Mouse (Mus musculus): ENCODE data around the gene Pigz. TPM values are rescaled to one million over a fixed set of nuclear protein-coding genes. Genes with fewer than 3 reads are reported as not detected.

Gene Pigz
- polyA plus RNA-seq (2014; fragmentation: Nextera tagmentation; extraction: Ambion mirVana), result 0.38 and 0.75 TPM in 2 replicates

DNA sequence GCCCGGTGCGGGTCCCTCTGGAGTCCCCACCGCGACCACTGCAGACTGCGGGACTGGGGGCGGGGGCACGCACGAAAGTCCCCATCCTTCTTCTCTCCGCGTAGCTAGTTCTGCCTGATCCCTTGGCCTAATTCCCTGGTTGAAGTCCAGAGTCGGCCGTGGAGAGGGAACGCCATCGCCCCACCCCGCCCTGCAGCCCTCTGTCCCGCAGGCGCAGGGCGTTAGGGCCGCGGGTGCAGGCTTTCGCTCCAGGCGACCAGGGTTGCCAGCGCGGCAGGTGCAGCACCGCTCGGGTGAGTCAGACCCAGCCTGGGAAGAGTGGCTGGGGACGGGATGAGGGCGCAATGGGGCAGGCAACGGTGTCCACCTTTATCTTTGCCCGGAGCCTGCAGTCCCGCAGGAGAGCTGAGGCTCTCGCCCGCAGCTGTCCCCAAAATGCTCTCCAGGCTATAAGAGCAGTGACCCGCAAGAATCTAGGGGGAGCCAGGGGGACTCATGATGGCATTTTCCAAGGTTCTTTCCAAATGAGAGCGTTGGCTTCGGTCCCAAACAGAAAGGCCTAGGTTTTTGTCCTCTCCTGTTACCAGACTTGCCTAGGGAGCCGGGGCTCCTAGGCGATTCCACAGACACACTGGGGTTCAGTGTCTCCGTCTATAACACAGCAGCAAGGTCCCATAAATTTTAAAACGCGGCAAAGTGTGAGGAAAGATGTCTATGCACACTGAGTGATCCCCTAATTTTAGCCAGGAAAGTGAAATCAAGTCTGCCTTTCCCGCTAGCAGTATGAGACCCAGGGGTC, at the start of gene Pigz:
Pigz (plus strand) TSS at position 101 of the 799 bp plus-strand sequence.
- Histone ChIP-seq H3K4me3 (ENCODE audit: low read depth, low read length) (peak within 1 kb of the TSS; percentile 63), H3K4me1 (replicated peaks; ENCODE audit: control insufficient read depth, insufficient read depth, low read length) (peaks cover 7% of the 10 kb centered on the region), H3K4me2 (peak within 1 kb of the TSS; percentile 98), H3K27me3 (replicated peaks; ENCODE audit: control insufficient read depth, insufficient read depth, low read length) (peaks cover 43% of the 10 kb centered on the region), H3K9ac (ENCODE audit: low read depth, low read length) (peak within 1 kb of the TSS; percentile 46; the same call in 1 of the 2 replicates), H3K27ac (ENCODE audit: low read depth, low read length) (no peak within 1 kb of the TSS), H3K9me3 (ENCODE audit: control insufficient read depth, low read length) (no peaks in the 10 kb centered on the region), H3K36me3 (ENCODE audit: control insufficient read depth, insufficient read depth, low read length) (no peaks in the 10 kb centered on the region)
- ATAC-seq (replicated peaks; ENCODE audit: low FRiP score), result no peak
- 11% methylated on average over 42 of the region's 42 CpGs for WGBS
- peak; percentile 40 for DNase-seq (ENCODE audit: low spot score)

- no peaks in the 10 kb centered on the region for H3K36me3 ChIP-seq (ENCODE audit: control insufficient read depth, insufficient read depth, low read length)
- WGBS, result 12% methylated on average over 6 of the region's 6 CpGs
- DNase-seq (ENCODE audit: low spot score), result no peak
- no peak overlapping the region for H3K27ac ChIP-seq (ENCODE audit: low read depth, low read length)
- no peaks in the 10 kb centered on the region for H3K9me3 ChIP-seq (ENCODE audit: control insufficient read depth, low read length)
- H3K9ac ChIP-seq (ENCODE audit: low read depth, low read length), result no peak overlapping the region
- no peak overlapping the region for H3K4me3 ChIP-seq (ENCODE audit: low read depth, low read length)
- peak; percentile 55 for ATAC-seq (replicated peaks; ENCODE audit: low FRiP score)
- H3K27me3 ChIP-seq (replicated peaks; ENCODE audit: control insufficient read depth, insufficient read depth, low read length), result 0 out of 2 replicates have a peak, but pooled peaks cover 6% of the 10 kb centered on the region
- H3K4me1 ChIP-seq (replicated peaks; ENCODE audit: control insufficient read depth, insufficient read depth, low read length), result peaks cover 14% of the 10 kb centered on the region; the same call in 1 of the 2 replicates
- peak overlapping the region; percentile 34 for H3K4me2 ChIP-seq
Observed at GRCm38 (mm10) chr16:31883902-31884301, 49.7 kb upstream of the Pigz start.

DNA sequence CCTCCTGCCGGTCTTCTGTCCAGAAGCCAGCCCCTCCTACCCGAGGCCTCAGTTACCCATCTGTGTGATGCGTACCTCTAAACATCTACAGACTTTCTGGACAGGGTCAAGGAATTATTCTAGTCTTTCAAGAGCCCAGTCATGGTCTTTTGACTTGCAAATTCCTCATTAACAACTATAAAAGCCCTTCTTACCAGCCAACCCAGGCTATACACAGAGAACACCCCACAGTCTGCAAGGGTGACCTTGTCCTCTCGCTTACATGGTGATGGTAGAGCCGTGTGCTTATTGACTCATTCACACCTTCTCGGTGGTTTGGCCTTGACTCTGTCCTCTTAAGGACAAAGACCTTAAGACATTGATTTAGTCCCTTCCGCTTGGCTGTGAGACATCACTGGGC, 42.7 kb upstream of the Pigz start:
- no peaks in the 10 kb centered on the region for H3K9me3 ChIP-seq (ENCODE audit: control insufficient read depth, low read length)
- no peak overlapping the region for H3K9ac ChIP-seq (ENCODE audit: low read depth, low read length)
- H3K4me1 ChIP-seq (replicated peaks; ENCODE audit: control insufficient read depth, insufficient read depth, low read length), result no peaks in the 10 kb centered on the region
- H3K4me2 ChIP-seq, result no peak overlapping the region
- no peak overlapping the region for H3K27ac ChIP-seq (ENCODE audit: low read depth, low read length)
- WGBS, result 77% methylated on average over 7 of the region's 7 CpGs
- no peaks in the 10 kb centered on the region for H3K27me3 ChIP-seq (replicated peaks; ENCODE audit: control insufficient read depth, insufficient read depth, low read length)
- H3K36me3 ChIP-seq (ENCODE audit: control insufficient read depth, insufficient read depth, low read length), result no peaks in the 10 kb centered on the region
- ATAC-seq (replicated peaks; ENCODE audit: low FRiP score), result no peak
- DNase-seq (ENCODE audit: low spot score), result no peak
- no peak overlapping the region for H3K4me3 ChIP-seq (ENCODE audit: low read depth, low read length)

DNA sequence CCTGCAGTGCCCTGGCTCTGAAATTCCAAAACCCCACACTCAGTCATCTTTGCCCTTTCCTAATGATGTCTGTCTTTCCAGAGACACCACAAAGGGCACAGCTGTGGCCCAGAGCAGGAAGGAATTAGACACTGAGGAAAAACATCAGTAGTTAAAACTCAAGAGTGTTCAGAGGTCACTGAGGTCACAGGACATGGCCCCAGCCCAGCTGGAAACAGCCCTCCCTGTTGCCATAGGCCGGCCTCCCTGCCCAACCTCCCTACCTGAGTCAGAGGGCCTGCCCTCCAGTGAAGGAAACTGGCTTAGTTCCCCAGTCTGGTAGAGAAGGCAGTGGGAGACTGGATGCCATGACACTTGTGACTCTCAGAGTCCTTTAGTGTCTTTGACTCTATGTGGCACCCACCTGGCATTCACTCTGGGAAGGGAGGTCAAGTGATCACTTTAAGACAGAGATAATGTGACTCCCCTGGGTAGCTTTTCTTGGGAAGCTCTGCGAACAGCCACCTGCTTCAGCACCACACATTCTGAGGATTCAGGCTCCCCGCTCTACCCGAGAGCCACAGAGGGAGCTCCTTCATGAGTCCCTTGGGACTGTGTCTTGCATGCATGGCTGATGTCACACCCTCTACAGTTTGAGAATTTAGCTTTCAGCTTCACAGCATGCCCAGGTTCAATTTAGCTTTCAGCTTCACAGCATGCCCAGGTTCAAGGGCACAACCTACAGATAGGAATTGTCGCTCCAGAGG, 40.1 kb upstream of the Pigz start:
- no peak for ATAC-seq (replicated peaks; ENCODE audit: low FRiP score)

GRCm38 (mm10) chr16:31896971-31897774, 36.5 kb upstream of the Pigz start:
- Histone ChIP-seq H3K9ac (ENCODE audit: low read depth, low read length) (no peak overlapping the region), H3K27me3 (replicated peaks; ENCODE audit: control insufficient read depth, insufficient read depth, low read length) (no peaks in the 10 kb centered on the region), H3K4me2 (peak overlapping the region; percentile 58), H3K4me1 (replicated peaks; ENCODE audit: control insufficient read depth, insufficient read depth, low read length) (no peaks in the 10 kb centered on the region), H3K27ac (ENCODE audit: low read depth, low read length) (no peak overlapping the region), H3K36me3 (ENCODE audit: control insufficient read depth, insufficient read depth, low read length) (no peaks in the 10 kb centered on the region), H3K4me3 (ENCODE audit: low read depth, low read length) (peak overlapping the region; percentile 14; the same call in 1 of the 2 replicates), H3K9me3 (ENCODE audit: control insufficient read depth, low read length) (no peaks in the 10 kb centered on the region)
- ATAC-seq (replicated peaks; ENCODE audit: low FRiP score) (no peak; the same call in 1 of the 2 replicates), DNase-seq (ENCODE audit: low spot score) (no peak)
- WGBS, result 17% methylated on average over 29 of the region's 29 CpGs

More for the DNA sequence above, 40.1 kb upstream of the Pigz start:
- no peak overlapping the region for H3K4me2 ChIP-seq
- no peaks in the 10 kb centered on the region for H3K4me1 ChIP-seq (replicated peaks; ENCODE audit: control insufficient read depth, insufficient read depth, low read length)
- H3K9ac ChIP-seq (ENCODE audit: low read depth, low read length), result no peak overlapping the region
- no peak overlapping the region for H3K27ac ChIP-seq (ENCODE audit: low read depth, low read length)
- H3K4me3 ChIP-seq (ENCODE audit: low read depth, low read length), result no peak overlapping the region
- H3K36me3 ChIP-seq (ENCODE audit: control insufficient read depth, insufficient read depth, low read length), result no peaks in the 10 kb centered on the region
- H3K9me3 ChIP-seq (ENCODE audit: control insufficient read depth, low read length), result no peaks in the 10 kb centered on the region
- no peak for DNase-seq (ENCODE audit: low spot score)
- H3K27me3 ChIP-seq (replicated peaks; ENCODE audit: control insufficient read depth, insufficient read depth, low read length), result no peaks in the 10 kb centered on the region
- 71% methylated on average over 5 of the region's 5 CpGs for whole genome bisulfite sequencing

DNA sequence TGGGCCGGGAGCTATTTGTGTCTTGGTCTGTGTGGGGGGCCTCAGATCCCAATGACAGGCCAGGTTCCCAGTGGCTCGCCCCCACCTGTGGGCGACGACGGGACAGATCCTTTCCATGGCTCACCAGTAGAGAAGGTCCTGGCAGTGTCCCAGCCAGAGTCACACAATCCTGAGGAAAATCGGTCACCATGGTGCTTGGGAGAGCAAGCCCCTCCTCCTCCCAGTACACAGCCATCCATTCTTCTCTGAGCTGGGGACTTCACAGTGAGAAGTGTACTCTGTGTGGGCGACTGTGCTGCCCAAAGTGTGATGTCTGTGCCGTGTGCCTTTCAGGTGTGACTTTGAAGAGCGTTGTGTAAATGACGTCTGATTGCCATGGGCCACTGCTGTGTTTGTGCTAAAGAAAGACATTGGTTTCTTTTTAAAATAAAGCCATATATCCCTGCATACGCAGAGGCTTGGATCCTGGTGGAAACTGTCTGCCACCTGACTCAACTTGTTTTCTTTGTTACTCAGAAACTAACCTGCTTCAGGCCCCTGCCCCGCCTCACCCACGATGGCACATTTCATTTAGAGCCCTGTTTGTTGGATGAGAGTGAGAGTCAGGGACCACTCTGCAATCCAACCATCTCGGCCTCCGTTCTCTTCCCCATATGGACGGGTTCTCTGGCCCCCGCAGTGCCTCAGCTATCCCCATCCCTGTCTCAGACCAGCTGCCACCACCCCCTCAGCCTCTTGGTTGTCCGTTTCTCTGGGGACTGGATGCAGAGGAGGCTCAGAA, 34.9 kb upstream of the Pigz start:
- 85% methylated on average over 18 of the region's 18 CpGs for WGBS
- Histone ChIP-seq H3K4me2 (no peak overlapping the region), H3K4me3 (ENCODE audit: low read depth, low read length) (no peak overlapping the region), H3K27me3 (replicated peaks; ENCODE audit: control insufficient read depth, insufficient read depth, low read length) (no peaks in the 10 kb centered on the region), H3K36me3 (ENCODE audit: control insufficient read depth, insufficient read depth, low read length) (no peaks in the 10 kb centered on the region), H3K4me1 (replicated peaks; ENCODE audit: control insufficient read depth, insufficient read depth, low read length) (no peaks in the 10 kb centered on the region), H3K9me3 (ENCODE audit: control insufficient read depth, low read length) (no peaks in the 10 kb centered on the region), H3K27ac (ENCODE audit: low read depth, low read length) (no peak overlapping the region), H3K9ac (ENCODE audit: low read depth, low read length) (no peak overlapping the region)
- no peak for ATAC-seq (replicated peaks; ENCODE audit: low FRiP score)
- no peak for DNase-seq (ENCODE audit: low spot score)

GRCm38 (mm10) chr16:31901886-31902285, 31.8 kb upstream of the Pigz start:
- Histone ChIP-seq H3K4me1 (replicated peaks; ENCODE audit: control insufficient read depth, insufficient read depth, low read length) (peaks cover 3% of the 10 kb centered on the region), H3K9me3 (ENCODE audit: control insufficient read depth, low read length) (no peaks in the 10 kb centered on the region), H3K27me3 (replicated peaks; ENCODE audit: control insufficient read depth, insufficient read depth, low read length) (no peaks in the 10 kb centered on the region), H3K27ac (ENCODE audit: low read depth, low read length) (no peak overlapping the region), H3K9ac (ENCODE audit: low read depth, low read length) (no peak overlapping the region), H3K4me2 (no peak overlapping the region), H3K4me3 (ENCODE audit: low read depth, low read length) (no peak overlapping the region), H3K36me3 (ENCODE audit: control insufficient read depth, insufficient read depth, low read length) (no peaks in the 10 kb centered on the region)
- 65% methylated on average over 1 of the region's 1 CpGs for WGBS
- no peak for ATAC-seq (replicated peaks; ENCODE audit: low FRiP score)
- DNase-seq (ENCODE audit: low spot score), result no peak

- no peak for DNase-seq (ENCODE audit: low spot score)
- H3K4me2 ChIP-seq, result no peak overlapping the region
- no peaks in the 10 kb centered on the region for H3K36me3 ChIP-seq (ENCODE audit: control insufficient read depth, insufficient read depth, low read length)
- no peaks in the 10 kb centered on the region for H3K9me3 ChIP-seq (ENCODE audit: control insufficient read depth, low read length)
- H3K4me3 ChIP-seq (ENCODE audit: low read depth, low read length), result no peak overlapping the region
- H3K27me3 ChIP-seq (replicated peaks; ENCODE audit: control insufficient read depth, insufficient read depth, low read length), result no peaks in the 10 kb centered on the region
- 76% methylated on average over 8 of the region's 8 CpGs for WGBS
- no peak for ATAC-seq (replicated peaks; ENCODE audit: low FRiP score)
- peaks cover 3% of the 10 kb centered on the region for H3K4me1 ChIP-seq (replicated peaks; ENCODE audit: control insufficient read depth, insufficient read depth, low read length)
- H3K9ac ChIP-seq (ENCODE audit: low read depth, low read length), result no peak overlapping the region
- H3K27ac ChIP-seq (ENCODE audit: low read depth, low read length), result no peak overlapping the region
Observed at GRCm38 (mm10) chr16:31903239-31903638, 30.4 kb upstream of the Pigz start.
